Mouse (Mus musculus): ENCODE data around the gene Acap3. TPM values are rescaled to one million over a fixed set of nuclear protein-coding genes. Genes with fewer than 3 reads are reported as not detected.

Gene Acap3
- polyA plus RNA-seq, 1 experiment: 29.1 TPM

DNA sequence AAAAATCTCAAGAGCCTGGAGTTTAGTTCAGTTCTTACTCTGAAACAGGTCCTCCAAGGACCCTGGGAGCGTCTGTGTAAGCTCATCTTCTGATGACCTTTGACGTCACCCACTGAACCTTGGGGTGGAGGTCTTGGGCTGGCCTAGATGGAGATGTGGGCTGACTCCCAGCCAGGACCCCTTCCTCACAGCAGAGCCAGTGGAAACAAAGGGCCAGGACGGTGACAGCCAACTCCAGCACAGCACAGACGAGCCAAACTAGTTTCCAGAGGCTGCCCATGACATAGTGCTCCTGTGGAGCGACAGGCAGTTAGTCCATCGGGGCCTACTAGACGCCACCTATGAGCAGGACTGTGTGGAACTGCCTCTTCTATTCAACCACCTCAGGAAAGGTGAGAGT is 16.7 kb downstream of the Acap3 start:
- 79% methylated on average over 7 of the region's 7 CpGs for WGBS
- H3K27ac ChIP-seq (ENCODE audit: insufficient read depth, low read length): no peak overlapping the region
- DNase-seq (ENCODE audit: low read depth in 1 of 2, low spot score in 2 of 2): peak in 1 of 2 experiments; percentile 1
- no peaks in the 10 kb centered on the region for H3K4me1 ChIP-seq (ENCODE audit: control insufficient read depth, insufficient read depth, insufficient read length)
- H3K27me3 ChIP-seq (ENCODE audit: control insufficient read depth, insufficient read depth, low read length): no peaks in the 10 kb centered on the region
- H3K4me3 ChIP-seq (ENCODE audit: extremely low read depth, insufficient read depth, insufficient read length): no peak overlapping the region
- TF ChIP-seq POLR2A (IDR thresholded peaks at IDR 0.05; ENCODE audit: low read depth, low read length) (no peak), CTCF (IDR thresholded peaks at IDR 0.05; ENCODE audit: extremely low read depth, insufficient read depth, insufficient read length, insufficient replicate concordance) (no peak)
- peaks cover 5% of the 10 kb centered on the region for H3K36me3 ChIP-seq (ENCODE audit: control insufficient read depth, insufficient read depth, low read length)

DNA sequence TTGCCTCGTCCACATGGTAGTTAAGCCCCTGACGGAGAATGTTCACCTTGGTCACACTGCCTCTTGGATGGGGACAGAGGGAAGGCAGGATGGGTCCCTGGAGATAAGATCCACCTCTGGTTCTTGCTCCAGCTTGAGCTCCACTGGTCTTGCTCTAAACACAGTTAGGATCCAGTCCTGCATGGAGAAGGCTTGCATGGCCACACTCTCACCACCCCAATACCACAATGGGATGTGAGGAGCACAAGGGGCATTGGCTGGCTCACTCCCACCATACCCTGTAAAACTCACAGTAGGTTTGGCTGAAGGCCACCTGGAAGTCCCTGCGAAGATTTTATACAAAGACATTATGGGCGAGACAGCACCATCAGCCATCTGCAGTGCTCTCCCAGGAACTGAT is 17.1 kb downstream of the Acap3 start:
- Histone ChIP-seq H3K27ac (ENCODE audit: insufficient read depth, low read length) (no peak overlapping the region), H3K4me3 (ENCODE audit: extremely low read depth, insufficient read depth, insufficient read length) (no peak overlapping the region), H3K36me3 (ENCODE audit: control insufficient read depth, insufficient read depth, low read length) (peaks cover 3% of the 10 kb centered on the region), H3K27me3 (ENCODE audit: control insufficient read depth, insufficient read depth, low read length) (no peaks in the 10 kb centered on the region), H3K4me1 (ENCODE audit: control insufficient read depth, insufficient read depth, insufficient read length) (no peaks in the 10 kb centered on the region)
- peak in 1 of 2 experiments; percentile 1 for DNase-seq (ENCODE audit: low read depth in 1 of 2, low spot score in 2 of 2)
- TF ChIP-seq CTCF (IDR thresholded peaks at IDR 0.05; ENCODE audit: extremely low read depth, insufficient read depth, insufficient read length, insufficient replicate concordance) (no peak), POLR2A (IDR thresholded peaks at IDR 0.05; ENCODE audit: low read depth, low read length) (no peak)
- 81% methylated on average over 4 of the region's 4 CpGs for WGBS

DNA sequence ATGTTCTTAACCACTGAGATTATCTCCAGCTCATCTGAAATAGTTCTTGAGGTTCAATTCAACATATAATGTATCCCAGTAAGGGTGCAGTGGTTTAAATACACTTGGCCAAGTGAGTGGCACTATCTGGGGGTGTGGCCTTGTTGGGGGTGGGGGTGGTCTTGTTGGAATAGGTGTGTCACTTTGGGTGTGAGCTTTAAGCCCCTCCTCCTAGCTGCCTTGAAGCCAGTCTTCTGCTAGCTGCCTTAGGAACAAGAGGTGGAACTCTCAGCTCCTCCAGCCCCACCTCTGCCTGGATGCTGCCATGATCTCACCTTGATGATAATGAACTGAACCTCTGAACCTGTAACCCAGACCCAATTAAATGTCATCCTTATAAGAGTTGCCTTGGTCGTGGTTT is 40.4 kb downstream of the Acap3 start:
- WGBS: 59% methylated on average over 1 of the region's 1 CpGs
- H3K4me1 ChIP-seq (ENCODE audit: control insufficient read depth, insufficient read depth, insufficient read length): no peaks in the 10 kb centered on the region
- no peak for DNase-seq (ENCODE audit: low read depth in 1 of 2, low spot score in 2 of 2)

DNA sequence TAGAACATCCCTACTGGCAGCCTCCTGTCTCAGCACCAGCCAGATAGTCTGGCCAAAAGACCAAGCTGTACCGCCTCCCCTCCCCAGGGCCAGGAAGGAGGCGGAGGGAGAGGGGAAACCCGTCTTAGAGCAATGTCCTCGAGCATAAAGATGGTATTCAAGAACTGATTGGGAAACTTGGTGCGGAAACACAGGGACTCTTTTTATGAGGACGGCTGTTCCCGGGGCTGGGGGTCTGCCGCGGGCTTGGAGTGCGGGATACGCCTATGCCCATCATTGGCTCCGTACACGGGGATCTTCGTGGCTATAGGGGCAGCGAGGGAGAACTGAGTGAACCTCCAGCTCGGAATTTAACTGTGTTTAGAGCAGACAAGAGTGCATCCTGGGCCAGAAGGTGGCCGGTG is 51.4 kb downstream of the Acap3 start:
- TF ChIP-seq CTCF (IDR thresholded peaks at IDR 0.05; ENCODE audit: extremely low read depth, insufficient read depth, insufficient read length, insufficient replicate concordance): no peak
- no peak for TF ChIP-seq POLR2A (IDR thresholded peaks at IDR 0.05; ENCODE audit: low read depth, low read length)
- Histone ChIP-seq H3K27me3 (ENCODE audit: control insufficient read depth, insufficient read depth, low read length) (no peaks in the 10 kb centered on the region), H3K27ac (ENCODE audit: insufficient read depth, low read length) (peak overlapping the region; percentile 39), H3K4me3 (ENCODE audit: extremely low read depth, insufficient read depth, insufficient read length) (peak overlapping the region; percentile 88), H3K36me3 (ENCODE audit: control insufficient read depth, insufficient read depth, low read length) (peaks cover 6% of the 10 kb centered on the region; the same call in 1 of the 2 replicates), H3K4me1 (ENCODE audit: control insufficient read depth, insufficient read depth, insufficient read length) (peaks cover 12% of the 10 kb centered on the region; the same call in 1 of the 2 replicates)
- 3% methylated on average over 17 of the region's 17 CpGs for WGBS
- DNase-seq (ENCODE audit: low read depth in 1 of 2, low spot score in 2 of 2): no peak

More for the DNA sequence above, 40.4 kb downstream of the Acap3 start:
- H3K27me3 ChIP-seq (ENCODE audit: control insufficient read depth, insufficient read depth, low read length): no peaks in the 10 kb centered on the region
- no peaks in the 10 kb centered on the region for H3K36me3 ChIP-seq (ENCODE audit: control insufficient read depth, insufficient read depth, low read length)
- TF ChIP-seq CTCF (IDR thresholded peaks at IDR 0.05; ENCODE audit: extremely low read depth, insufficient read depth, insufficient read length, insufficient replicate concordance) (no peak), POLR2A (IDR thresholded peaks at IDR 0.05; ENCODE audit: low read depth, low read length) (no peak)
- no peak overlapping the region for H3K4me3 ChIP-seq (ENCODE audit: extremely low read depth, insufficient read depth, insufficient read length)
- H3K27ac ChIP-seq (ENCODE audit: insufficient read depth, low read length): no peak overlapping the region

DNA sequence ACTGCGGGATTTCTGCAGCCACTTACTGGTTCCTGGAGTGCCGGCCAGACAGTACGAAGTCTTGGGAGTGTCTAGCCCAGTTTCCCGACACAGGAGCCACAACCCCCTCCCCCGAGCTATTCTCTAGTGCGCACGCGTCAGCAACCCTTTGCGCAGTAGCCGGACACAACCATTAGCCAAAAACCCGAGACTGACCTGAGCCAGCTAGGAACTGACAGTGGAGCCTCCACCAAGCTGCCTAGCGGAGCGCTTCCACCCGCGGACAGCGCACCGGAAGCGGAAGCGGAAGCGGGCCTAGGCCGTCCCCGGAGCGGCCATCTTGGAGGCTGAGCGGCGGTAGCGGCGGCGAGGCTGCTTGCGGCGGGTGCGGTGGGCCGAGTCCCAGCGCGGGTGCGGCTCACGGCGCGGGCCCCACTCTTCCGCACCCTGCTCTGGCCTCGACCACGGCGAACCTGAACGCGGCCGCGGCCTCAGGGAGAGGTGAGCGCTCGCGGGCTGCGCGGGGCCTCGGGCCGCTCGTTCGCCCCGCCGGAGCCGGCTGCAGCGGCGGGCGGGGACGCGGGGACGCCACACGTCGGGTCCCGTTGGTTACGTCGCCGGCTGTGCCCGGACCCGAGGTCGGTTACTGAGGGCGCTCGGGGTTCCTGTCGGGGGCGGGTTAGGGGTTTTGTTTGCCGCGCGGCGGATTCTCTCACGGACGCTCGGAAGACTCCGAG is 52.1 kb downstream of the Acap3 start, which contains the start of gene Ube2j2:
Ube2j2 (plus strand) TSS at position 298 of the 716 bp plus-strand sequence.
- H3K27ac ChIP-seq (ENCODE audit: insufficient read depth, low read length): peak within 1 kb of the TSS; percentile 53
- peak; percentile 39 for TF ChIP-seq POLR2A (IDR thresholded peaks at IDR 0.05; ENCODE audit: low read depth, low read length)
- no peak for TF ChIP-seq CTCF (IDR thresholded peaks at IDR 0.05; ENCODE audit: extremely low read depth, insufficient read depth, insufficient read length, insufficient replicate concordance)
- H3K27me3 ChIP-seq (ENCODE audit: control insufficient read depth, insufficient read depth, low read length): no peaks in the 10 kb centered on the region
- WGBS: under 1% methylated on average over 73 of the region's 85 CpGs
- H3K36me3 ChIP-seq (ENCODE audit: control insufficient read depth, insufficient read depth, low read length): peaks cover 7% of the 10 kb centered on the region
- H3K4me3 ChIP-seq (ENCODE audit: extremely low read depth, insufficient read depth, insufficient read length): peak within 1 kb of the TSS; percentile 88
- DNase-seq (ENCODE audit: low read depth in 1 of 2, low spot score in 2 of 2): peak; percentile 86 to 88
- H3K4me1 ChIP-seq (ENCODE audit: control insufficient read depth, insufficient read depth, insufficient read length): peaks cover 12% of the 10 kb centered on the region; the same call in 1 of the 2 replicates

DNA sequence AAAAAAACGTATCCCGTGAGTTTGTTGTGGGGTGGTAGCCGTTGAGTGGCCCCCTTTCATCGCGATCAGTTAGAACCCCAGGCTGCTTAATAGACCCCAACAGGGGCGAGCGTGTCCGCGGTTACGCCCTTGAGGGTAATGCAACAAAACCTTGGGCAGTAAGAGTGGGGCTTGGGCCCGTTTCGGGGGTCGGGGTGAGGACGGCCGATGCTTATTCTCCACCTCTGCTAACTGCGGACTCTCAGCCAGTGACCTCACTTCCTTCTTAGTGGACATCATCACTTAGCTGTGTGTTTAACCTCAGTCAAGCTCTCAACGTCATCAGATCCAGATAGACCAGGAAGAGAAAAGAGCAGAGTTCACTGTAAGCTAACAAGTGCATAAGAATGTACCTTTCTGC is 52.6 kb downstream of the Acap3 start:
- Histone ChIP-seq H3K27ac (ENCODE audit: insufficient read depth, low read length) (no peak overlapping the region), H3K27me3 (ENCODE audit: control insufficient read depth, insufficient read depth, low read length) (no peaks in the 10 kb centered on the region), H3K4me3 (ENCODE audit: extremely low read depth, insufficient read depth, insufficient read length) (peak overlapping the region; percentile 88), H3K4me1 (ENCODE audit: control insufficient read depth, insufficient read depth, insufficient read length) (peaks cover 12% of the 10 kb centered on the region; the same call in 1 of the 2 replicates), H3K36me3 (ENCODE audit: control insufficient read depth, insufficient read depth, low read length) (peaks cover 10% of the 10 kb centered on the region)
- WGBS: 0% methylated on average over 17 of the region's 17 CpGs
- DNase-seq (ENCODE audit: low read depth in 1 of 2, low spot score in 2 of 2): no peak
- TF ChIP-seq POLR2A (IDR thresholded peaks at IDR 0.05; ENCODE audit: low read depth, low read length): no peak

DNA sequence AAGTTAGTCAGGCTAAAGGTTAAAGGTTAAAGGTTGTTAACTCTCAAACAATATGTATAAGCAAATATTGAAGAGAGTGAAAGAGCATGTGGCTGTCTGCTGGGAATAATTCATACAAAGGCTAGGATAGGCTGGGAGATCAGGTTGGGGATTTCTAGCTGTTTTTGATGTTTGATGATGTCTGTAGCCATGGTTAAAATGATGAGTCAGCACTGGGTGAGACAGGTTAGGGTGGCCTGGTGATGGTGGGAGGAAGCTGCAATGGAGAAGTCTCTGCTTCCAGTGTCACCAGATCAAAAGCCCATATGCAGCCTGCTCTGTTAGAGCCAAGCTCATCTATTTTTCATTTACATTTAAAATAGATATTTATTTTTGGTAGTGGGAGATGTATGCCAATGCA is 55.5 kb downstream of the Acap3 start:
- DNase-seq (ENCODE audit: low read depth in 1 of 2, low spot score in 2 of 2): no peak
- no peak overlapping the region for H3K27ac ChIP-seq (ENCODE audit: insufficient read depth, low read length)
- peaks cover 26% of the 10 kb centered on the region for H3K36me3 ChIP-seq (ENCODE audit: control insufficient read depth, insufficient read depth, low read length)
- TF ChIP-seq CTCF (IDR thresholded peaks at IDR 0.05; ENCODE audit: extremely low read depth, insufficient read depth, insufficient read length, insufficient replicate concordance): no peak
- TF ChIP-seq POLR2A (IDR thresholded peaks at IDR 0.05; ENCODE audit: low read depth, low read length): no peak
- no peak overlapping the region for H3K4me3 ChIP-seq (ENCODE audit: extremely low read depth, insufficient read depth, insufficient read length)
- H3K4me1 ChIP-seq (ENCODE audit: control insufficient read depth, insufficient read depth, insufficient read length): peaks cover 12% of the 10 kb centered on the region; the same call in 1 of the 2 replicates
- H3K27me3 ChIP-seq (ENCODE audit: control insufficient read depth, insufficient read depth, low read length): no peaks in the 10 kb centered on the region
